Mouse (Mus musculus): ENCODE measurements around the gene Fundc1. TPM values are rescaled to one million over a fixed set of nuclear protein-coding genes. Genes with fewer than 3 reads are reported as not detected.

The Fundc1 gene
- polyA plus RNA-seq, 1 experiment: 8.1 TPM

- H3K36me3 ChIP-seq (ENCODE audit: control insufficient read depth, insufficient read depth, low read length): no peaks in the 10 kb centered on the region
- H3K4me1 ChIP-seq (replicated peaks; ENCODE audit: control insufficient read depth, insufficient read depth, low read length): no peaks in the 10 kb centered on the region
- WGBS: 93% methylated on average over 6 of the region's 6 CpGs
- no peak for TF ChIP-seq POLR2A (IDR thresholded peaks at IDR 0.05; ENCODE audit: control insufficient read depth, extremely low read depth, insufficient read depth, low read length, poor library complexity)
- no peak for TF ChIP-seq CTCF (IDR thresholded peaks at IDR 0.05; ENCODE audit: borderline replicate concordance, control insufficient read depth, extremely low read depth, insufficient read depth, low read length, poor library complexity)
- no peaks in the 10 kb centered on the region for H3K27me3 ChIP-seq (ENCODE audit: control insufficient read depth, insufficient read depth, low read length)
- no peak for DNase-seq
- no peak overlapping the region for H3K4me3 ChIP-seq (ENCODE audit: control insufficient read depth, insufficient read depth, low read length)
- H3K27ac ChIP-seq (ENCODE audit: control insufficient read depth, insufficient read depth, low read length): no peak overlapping the region
These were observed 24.9 kb downstream of the Fundc1 start for GRCm38 (mm10) chrX:17547143-17547806.

- Histone ChIP-seq H3K4me3 (ENCODE audit: control insufficient read depth, insufficient read depth, low read length) (no peak overlapping the region), H3K27me3 (ENCODE audit: control insufficient read depth, insufficient read depth, low read length) (no peaks in the 10 kb centered on the region), H3K36me3 (ENCODE audit: control insufficient read depth, insufficient read depth, low read length) (no peaks in the 10 kb centered on the region), H3K4me1 (replicated peaks; ENCODE audit: control insufficient read depth, insufficient read depth, low read length) (no peaks in the 10 kb centered on the region), H3K27ac (ENCODE audit: control insufficient read depth, insufficient read depth, low read length) (no peak overlapping the region)
- 89% methylated on average over 2 of the region's 2 CpGs for WGBS
- no peak for DNase-seq
- no peak for TF ChIP-seq POLR2A (IDR thresholded peaks at IDR 0.05; ENCODE audit: control insufficient read depth, extremely low read depth, insufficient read depth, low read length, poor library complexity)
- no peak for TF ChIP-seq CTCF (IDR thresholded peaks at IDR 0.05; ENCODE audit: borderline replicate concordance, control insufficient read depth, extremely low read depth, insufficient read depth, low read length, poor library complexity)
These were observed 27.1 kb downstream of the Fundc1 start for GRCm38 (mm10) chrX:17544860-17545492.

- Histone ChIP-seq H3K27me3 (ENCODE audit: control insufficient read depth, insufficient read depth, low read length) (no peaks in the 10 kb centered on the region), H3K36me3 (ENCODE audit: control insufficient read depth, insufficient read depth, low read length) (no peaks in the 10 kb centered on the region), H3K4me3 (ENCODE audit: control insufficient read depth, insufficient read depth, low read length) (no peak overlapping the region), H3K27ac (ENCODE audit: control insufficient read depth, insufficient read depth, low read length) (no peak overlapping the region), H3K4me1 (replicated peaks; ENCODE audit: control insufficient read depth, insufficient read depth, low read length) (no peaks in the 10 kb centered on the region)
- no peak for TF ChIP-seq POLR2A (IDR thresholded peaks at IDR 0.05; ENCODE audit: control insufficient read depth, extremely low read depth, insufficient read depth, low read length, poor library complexity)
- no peak for TF ChIP-seq CTCF (IDR thresholded peaks at IDR 0.05; ENCODE audit: borderline replicate concordance, control insufficient read depth, extremely low read depth, insufficient read depth, low read length, poor library complexity)
- 85% methylated on average over 4 of the region's 4 CpGs for WGBS
- no peak for DNase-seq
These were observed 34.4 kb downstream of the Fundc1 start for GRCm38 (mm10) chrX:17537701-17538100.

- Histone ChIP-seq H3K4me1 (replicated peaks; ENCODE audit: control insufficient read depth, insufficient read depth, low read length) (no peaks in the 10 kb centered on the region), H3K27me3 (ENCODE audit: control insufficient read depth, insufficient read depth, low read length) (no peaks in the 10 kb centered on the region), H3K27ac (ENCODE audit: control insufficient read depth, insufficient read depth, low read length) (no peak overlapping the region), H3K36me3 (ENCODE audit: control insufficient read depth, insufficient read depth, low read length) (no peaks in the 10 kb centered on the region), H3K4me3 (ENCODE audit: control insufficient read depth, insufficient read depth, low read length) (no peak overlapping the region)
- TF ChIP-seq CTCF (IDR thresholded peaks at IDR 0.05; ENCODE audit: borderline replicate concordance, control insufficient read depth, extremely low read depth, insufficient read depth, low read length, poor library complexity): no peak
- TF ChIP-seq POLR2A (IDR thresholded peaks at IDR 0.05; ENCODE audit: control insufficient read depth, extremely low read depth, insufficient read depth, low read length, poor library complexity): no peak
- DNase-seq: no peak
- 95% methylated on average over 2 of the region's 2 CpGs for WGBS
These were observed 45.1 kb downstream of the Fundc1 start for GRCm38 (mm10) chrX:17527008-17527407.

- H3K4me1 ChIP-seq (replicated peaks; ENCODE audit: control insufficient read depth, insufficient read depth, low read length): 0 out of 2 replicates have a peak, but pooled peaks cover 2% of the 10 kb centered on the region
- H3K4me3 ChIP-seq (ENCODE audit: control insufficient read depth, insufficient read depth, low read length): no peak overlapping the region
- no peak for DNase-seq
- H3K36me3 ChIP-seq (ENCODE audit: control insufficient read depth, insufficient read depth, low read length): no peaks in the 10 kb centered on the region
- 12% methylated on average over 2 of the region's 3 CpGs for WGBS
- H3K27me3 ChIP-seq (ENCODE audit: control insufficient read depth, insufficient read depth, low read length): no peaks in the 10 kb centered on the region
- TF ChIP-seq POLR2A (IDR thresholded peaks at IDR 0.05; ENCODE audit: control insufficient read depth, extremely low read depth, insufficient read depth, low read length, poor library complexity) (no peak), CTCF (IDR thresholded peaks at IDR 0.05; ENCODE audit: borderline replicate concordance, control insufficient read depth, extremely low read depth, insufficient read depth, low read length, poor library complexity) (no peak)
- H3K27ac ChIP-seq (ENCODE audit: control insufficient read depth, insufficient read depth, low read length): no peak overlapping the region
These were observed 50.9 kb downstream of the Fundc1 start for GRCm38 (mm10) chrX:17521221-17521716.

GRCm38 (mm10) chrX:17520086-17520485 lies 52.0 kb downstream of the Fundc1 start:
- DNase-seq: no peak
- Histone ChIP-seq H3K36me3 (ENCODE audit: control insufficient read depth, insufficient read depth, low read length) (no peaks in the 10 kb centered on the region), H3K4me3 (ENCODE audit: control insufficient read depth, insufficient read depth, low read length) (no peak overlapping the region), H3K27me3 (ENCODE audit: control insufficient read depth, insufficient read depth, low read length) (no peaks in the 10 kb centered on the region), H3K27ac (ENCODE audit: control insufficient read depth, insufficient read depth, low read length) (no peak overlapping the region), H3K4me1 (replicated peaks; ENCODE audit: control insufficient read depth, insufficient read depth, low read length) (0 out of 2 replicates have a peak, but pooled peaks cover 2% of the 10 kb centered on the region)
- no peak for TF ChIP-seq CTCF (IDR thresholded peaks at IDR 0.05; ENCODE audit: borderline replicate concordance, control insufficient read depth, extremely low read depth, insufficient read depth, low read length, poor library complexity)
- no peak for TF ChIP-seq POLR2A (IDR thresholded peaks at IDR 0.05; ENCODE audit: control insufficient read depth, extremely low read depth, insufficient read depth, low read length, poor library complexity)

All from thymus, adult 2 months (tissue).